Mouse (Mus musculus) Patski (cell line): ENCODE results near the gene Prom2. TPM values are rescaled to one million over a fixed set of nuclear protein-coding genes. Genes with fewer than 3 reads are reported as not detected.

Experiments
- ATAC-seq: fragments of 100-300 bp; one replicate; pipeline ENCODE4 v1.8.0; 2021
- CTCF ChIA-PET: fragments of 350-600 bp; sonication (Branson Sonifier 250); formaldehyde crosslinking; loops from one replicate; lab custom pipeline; 2022; ENCODE audit warnings: inconsistent platforms; lab: Charles Lee
- POLR2A ChIA-PET: fragments of 350-600 bp; sonication (Branson Sonifier 250); formaldehyde crosslinking; loops from one replicate; lab custom pipeline; 2022; ENCODE audit warnings: antibody characterized with exemption, inconsistent platforms; lab: Charles Lee
- DNase-seq: peaks from one replicate; pipeline ENCODE4 v3.0.0-alpha.2; 2011; ENCODE audit warnings: low read depth, low spot score
- H3K27me3 ChIP-seq: fragments of 371-371 bp; one replicate; pipeline ENCODE4 v1.5.1; 2021
- CTCF ChIP-seq: fragments of 100-300 bp; IDR thresholded peaks from one replicate; pipeline ENCODE4 v1.5.1; 2021
- in situ Hi-C: fragments of 300-500 bp; cut with MboI; formaldehyde crosslinking; loops from 3 replicates; pipeline ENCODE4 v1.11.1; 2018; ENCODE audit warnings: low pct_unique_long_range_greater_than_20kb, mixed read lengths
- polyA plus RNA-seq: library from polyadenylated mRNA; unstranded; gene quantifications from one replicate; pipeline ENCODE4 v1.2.3, GENCODE M21; 2021

The Prom2 gene
- polyA plus RNA-seq, 1 experiment from 2014 or later, result not detected

DNA sequence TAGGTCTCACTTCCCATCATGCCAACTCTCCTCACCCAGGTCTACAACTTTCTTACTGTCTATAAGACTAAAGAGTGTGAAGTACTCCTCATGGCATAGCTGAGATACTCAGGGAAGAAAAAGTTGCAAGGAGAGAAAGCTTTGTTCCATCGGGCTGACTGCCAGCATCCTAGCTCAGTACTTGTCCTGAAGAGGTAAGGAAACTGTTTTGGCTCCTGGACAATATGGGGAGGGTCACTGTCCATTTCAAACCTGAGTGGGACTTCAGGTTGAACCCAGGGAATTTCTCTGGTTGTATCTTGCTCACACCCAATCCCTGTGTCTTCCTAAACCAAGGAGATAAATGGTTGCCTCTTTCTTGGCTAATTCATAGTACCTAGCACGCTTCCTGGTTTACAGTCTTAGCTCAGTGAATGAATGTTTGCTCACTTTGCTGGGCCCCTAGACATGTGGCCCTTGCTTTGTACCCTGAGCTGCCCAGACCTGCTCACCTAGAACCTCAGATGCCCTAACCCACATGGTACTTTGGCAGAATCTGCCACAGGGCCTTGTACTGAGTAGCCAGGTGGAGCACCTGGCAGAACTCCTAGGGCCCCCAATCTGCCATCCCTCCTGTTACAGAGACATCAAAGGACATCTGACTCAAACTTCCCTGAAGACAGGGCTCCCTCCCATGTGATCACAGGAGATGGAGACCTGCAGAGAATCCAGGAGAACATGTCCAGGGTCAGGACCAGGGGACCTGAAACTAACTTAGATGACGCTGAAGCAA is 16.1 kb downstream of the Prom2 start:
- no peak for TF ChIP-seq CTCF
- no peak for ATAC-seq
- in situ Hi-C loops, result no loop called here
- POLR2A ChIA-PET, result no interaction called here
- no peak for DNase-seq
- CTCF ChIA-PET, result interaction anchor here (1.2 kb wide), 1 partner anchor 18 kb away, joined by 3 read pairs; no protein-coding TSS in a partner anchor
- H3K27me3 ChIP-seq, result peaks cover 23% of the 10 kb centered on the region

DNA sequence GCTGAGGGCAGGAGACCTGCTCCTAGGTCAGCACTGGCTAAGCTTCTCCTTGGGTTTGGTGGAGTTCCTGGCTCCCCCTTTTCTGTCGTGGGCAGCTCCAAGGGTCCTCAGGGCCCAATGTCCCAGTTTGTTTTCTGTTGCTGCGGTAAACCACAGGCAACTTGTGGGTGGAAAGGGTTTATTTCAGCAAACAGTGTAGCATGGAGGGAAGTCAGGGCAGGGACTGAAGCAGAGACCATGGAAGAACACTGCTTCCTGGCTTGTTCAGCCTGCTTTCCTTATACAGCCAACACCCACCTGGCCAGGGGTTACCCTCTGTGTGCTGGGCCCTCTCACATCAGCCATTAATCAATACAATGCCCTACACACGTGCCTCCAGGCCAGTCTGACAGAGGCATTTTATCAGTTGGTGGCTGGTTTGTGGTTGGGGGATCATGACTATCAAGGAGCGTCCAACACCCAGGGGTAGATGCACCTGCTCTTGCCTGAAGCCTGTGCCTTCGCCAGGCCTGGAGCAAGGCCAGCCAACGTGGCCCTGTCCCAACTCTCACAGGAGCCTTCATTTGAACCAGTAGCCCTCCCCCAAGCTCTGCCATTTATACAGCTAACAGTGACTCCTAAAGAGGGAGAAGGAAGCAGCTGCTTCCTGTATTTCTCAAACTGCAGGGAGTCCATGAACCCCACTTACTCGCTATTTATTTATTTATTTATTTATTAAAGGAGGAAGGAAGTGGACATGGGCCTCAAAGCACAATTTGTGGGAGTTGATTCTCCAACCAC is 17.1 kb downstream of the Prom2 start:
- DNase-seq, result no peak
- POLR2A ChIA-PET, result no interaction called here

GRCm38 (mm10) chr2:127522006-127522441 is 19.2 kb downstream of the Prom2 start, which contains the start of gene Kcnip3:
Gene Kcnip3, minus strand, starts transcription at chr2:127522094.
- in situ Hi-C loops, result no loop called here
- TF ChIP-seq CTCF, result no peak
- CTCF ChIA-PET, result interaction anchor here (1.9 kb wide), 1 partner anchor 15 kb away, joined by 5 read pairs; no protein-coding TSS in a partner anchor

More for the DNA sequence above, 17.1 kb downstream of the Prom2 start:
- ATAC-seq, result no peak
- in situ Hi-C loops, result no loop called here
- H3K27me3 ChIP-seq, result peaks cover 27% of the 10 kb centered on the region
- TF ChIP-seq CTCF, result no peak
- CTCF ChIA-PET, result interaction anchor here (1.1 to 1.2 kb wide), 2 partner anchors 17 to 27 kb away, joined by 3 read pairs; no protein-coding TSS in a partner anchor

GRCm38 (mm10) chr2:127521172-127522005 is 19.9 kb downstream of the Prom2 start:
- CTCF ChIA-PET, result interaction anchor here (0.9 to 1.9 kb wide), 2 partner anchors 14 kb away, joined by 3 to 5 read pairs; no protein-coding TSS in a partner anchor
- TF ChIP-seq CTCF, result no peak

More at GRCm38 (mm10) chr2:127522006-127522441, 19.2 kb downstream of the Prom2 start, which contains the start of gene Kcnip3:
- peaks cover 39% of the 10 kb centered on the region for H3K27me3 ChIP-seq
- POLR2A ChIA-PET, result no interaction called here
- DNase-seq (no peak), ATAC-seq (no peak)

GRCm38 (mm10) chr2:127520123-127520522 is 21.1 kb downstream of the Prom2 start:
- no peak for TF ChIP-seq CTCF

More at GRCm38 (mm10) chr2:127521172-127522005, 19.9 kb downstream of the Prom2 start:
- H3K27me3 ChIP-seq, result peaks cover 45% of the 10 kb centered on the region
- POLR2A ChIA-PET, result interaction anchor here (0.6 kb wide), 1 partner anchor 109 kb away, joined by 3 read pairs; no protein-coding TSS in a partner anchor
- ATAC-seq (no peak), DNase-seq (no peak)
- in situ Hi-C loops, result no loop called here

DNA sequence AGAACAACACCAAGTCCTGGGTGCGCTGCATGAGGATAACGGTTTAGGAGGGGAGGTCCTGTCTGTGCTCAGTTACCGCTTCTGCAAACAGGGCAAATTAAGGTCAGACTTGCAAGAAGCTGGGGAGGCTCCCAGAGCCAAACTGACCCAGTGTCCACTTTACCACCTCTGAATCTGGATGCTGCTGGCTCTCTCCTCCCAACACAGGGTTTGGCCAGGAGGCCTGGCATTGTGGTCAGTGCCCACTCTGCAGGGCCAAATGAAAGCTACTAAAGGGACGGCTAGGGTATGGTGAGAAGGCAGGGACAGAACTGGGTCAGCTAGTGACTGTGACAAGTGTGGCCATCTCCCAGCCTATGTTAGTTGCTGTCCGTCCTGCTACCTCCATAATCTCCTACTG is 22.0 kb downstream of the Prom2 start:
- in situ Hi-C loops, result no loop called here
- ATAC-seq (no peak), DNase-seq (no peak)
- ChIA-PET POLR2A (no interaction called here), CTCF (interaction anchor here (2.2 kb wide), 1 partner anchor 40 kb away, joined by 6 read pairs; no protein-coding TSS in a partner anchor)
- TF ChIP-seq CTCF, result no peak
- H3K27me3 ChIP-seq, result peaks cover 50% of the 10 kb centered on the region

More at GRCm38 (mm10) chr2:127520123-127520522, 21.1 kb downstream of the Prom2 start:
- POLR2A ChIA-PET, result no interaction called here
- in situ Hi-C loops, result no loop called here
- DNase-seq, result no peak
- ATAC-seq, result no peak
- H3K27me3 ChIP-seq, result peaks cover 56% of the 10 kb centered on the region
- CTCF ChIA-PET, result interaction anchor here (0.9 to 2.2 kb wide), 2 partner anchors 13 to 39 kb away, joined by 3 to 6 read pairs; no protein-coding TSS in a partner anchor

GRCm38 (mm10) chr2:127518831-127519230 is 22.4 kb downstream of the Prom2 start:
- peaks cover 49% of the 10 kb centered on the region for H3K27me3 ChIP-seq
- ATAC-seq (no peak), DNase-seq (no peak)
- in situ Hi-C loops, result no loop called here
- ChIA-PET POLR2A (no interaction called here), CTCF (interaction anchor here (2.2 kb wide), 1 partner anchor 41 kb away, joined by 6 read pairs; no protein-coding TSS in a partner anchor)
- no peak for TF ChIP-seq CTCF

- DNase-seq (no peak), ATAC-seq (no peak)
- in situ Hi-C loops, result no loop called here
- peaks cover 45% of the 10 kb centered on the region for H3K27me3 ChIP-seq
- POLR2A ChIA-PET, result no interaction called here
- CTCF ChIA-PET, result no interaction called here
- no peak for TF ChIP-seq CTCF
Observed at GRCm38 (mm10) chr2:127518273-127518672, 23.0 kb downstream of the Prom2 start.

GRCm38 (mm10) chr2:127517081-127517480 is 24.2 kb downstream of the Prom2 start:
- CTCF ChIA-PET, result interaction anchor here (0.7 kb wide), 1 partner anchor 10 kb away, joined by 3 read pairs; no protein-coding TSS in a partner anchor
- ATAC-seq, result no peak
- H3K27me3 ChIP-seq, result peaks cover 52% of the 10 kb centered on the region
- no peak for TF ChIP-seq CTCF
- POLR2A ChIA-PET, result no interaction called here
- in situ Hi-C loops, result no loop called here
- no peak for DNase-seq
